Mouse (Mus musculus) heart, adult 2 months (tissue): ENCODE measurements at regions not wholly inside any gene's neighbourhood (a gene's known extent, or its start where the extent isn't known, plus 50 kb on each side); places are given as distances from the start of the nearest gene placed in this dataset.

Experiments
- CTCF ChIP-seq: fragments of 200-600 bp; IDR thresholded peaks from 2 replicates; pipeline ENCODE4 v1.8.1; 2022; ENCODE audit warnings: antibody characterized with exemption, mild to moderate bottlenecking, moderate library complexity
- EP300 ChIP-seq: fragments of 200-500 bp; IDR thresholded peaks from 2 replicates; pipeline ENCODE4 v1.6.1; 2011; ENCODE audit warnings: low read depth, low read length, control low read depth; ENCODE audit not compliant: insufficient read depth
- POLR2A ChIP-seq: fragments of 200-500 bp; IDR thresholded peaks from 2 replicates; pipeline ENCODE4 v1.6.1; 2011; ENCODE audit warnings: mild to moderate bottlenecking, low read depth, low read length, control low read depth; ENCODE audit not compliant: insufficient read depth

GRCm38 (mm10) chr16:12611106-12611505 lies 498.4 kb upstream of the Ercc4 start:
- TF ChIP-seq CTCF (no peak), POLR2A (no peak), EP300 (no peak)
